Mouse (Mus musculus) kidney, adult 2 months (tissue): ENCODE measurements around the gene Lnpk.

Source experiments
- CTCF ChIP-seq: fragments of 200-500 bp; conservative IDR thresholded peaks from 2 replicates; pipeline ENCODE4 v1.5.1; 2011; ENCODE audit warnings: low read depth, mild to moderate bottlenecking, control low read depth, low read length, moderate library complexity, mixed read lengths; ENCODE audit not compliant: insufficient read depth, insufficient read length
- POLR2A ChIP-seq: fragments of 200-500 bp; IDR thresholded peaks from one replicate; pipeline ENCODE4 v1.6.1; 2011; ENCODE audit warnings: low read depth, low read length, control low read depth

- TF ChIP-seq CTCF (no peak), POLR2A (no peak)
These were observed 27.3 kb downstream of the Lnpk start for GRCm38 (mm10) chr2:74551929-74552328.
